Mouse (Mus musculus) megakaryocyte, embryonic 14.5 days (primary cell): ENCODE results near the gene Lrba.

Experiments used
- FLI1 ChIP-seq: IDR thresholded peaks from 2 replicates; pipeline ENCODE4 v1.6.1; 2012; ENCODE audit warnings: low read length, inconsistent platforms, mixed read lengths
- GATA1 ChIP-seq: IDR thresholded peaks from 3 replicates; pipeline ENCODE4 v1.6.1; 2012; ENCODE audit warnings: mixed read lengths, low read length, inconsistent platforms, borderline replicate concordance

- no peak for TF ChIP-seq FLI1
- no peak for TF ChIP-seq GATA1
Measured at GRCm38 (mm10) chr3:86635464-86635863, 411.0 kb downstream of the Lrba start.
